Mouse (Mus musculus) liver, embryonic 12.5 days (tissue): ENCODE results near the gene Dusp1. TPM values are rescaled to one million over a fixed set of nuclear protein-coding genes. Genes with fewer than 3 reads are reported as not detected.

Experiments used
- ATAC-seq: fragments of 200-750 bp; cut with Nextera tagmentation; 2 replicates; pipeline ENCODE4 v1.8.0; 2017; ENCODE audit warnings: moderate number of reproducible peaks, mild to moderate bottlenecking, moderate library complexity
- H3K27ac ChIP-seq: fragments of 300-500 bp; sonication (generic); 2 replicates; pipeline ENCODE4 v1.5.1; 2016; ENCODE audit warnings: mild to moderate bottlenecking
- H3K27me3 ChIP-seq: fragments of 300-500 bp; sonication (generic); replicated peaks from 2 replicates; pipeline ENCODE4 v1.6.1; 2016; ENCODE audit warnings: mild to moderate bottlenecking, moderate library complexity
- H3K36me3 ChIP-seq: fragments of 300-500 bp; sonication (generic); 2 replicates; pipeline ENCODE4 v1.6.1; 2016; ENCODE audit warnings: mild to moderate bottlenecking, moderate library complexity
- H3K4me1 ChIP-seq: fragments of 300-500 bp; sonication (generic); 2 replicates; pipeline ENCODE4 v1.6.1; 2016
- H3K4me2 ChIP-seq: fragments of 300-500 bp; sonication (generic); 2 replicates; pipeline ENCODE4 v1.6.1; 2016; ENCODE audit warnings: mild to moderate bottlenecking, moderate library complexity
- H3K4me3 ChIP-seq: fragments of 300-500 bp; sonication (generic); 2 replicates; pipeline ENCODE4 v1.5.1; 2016; ENCODE audit warnings: mild to moderate bottlenecking, moderate library complexity
- H3K9ac ChIP-seq: fragments of 300-500 bp; sonication (generic); 2 replicates; pipeline ENCODE4 v1.6.1; 2016; ENCODE audit warnings: mild to moderate bottlenecking, moderate library complexity
- H3K9me3 ChIP-seq: fragments of 300-500 bp; sonication (generic); replicated peaks from 2 replicates; pipeline ENCODE4 v1.6.1; 2016; ENCODE audit warnings: mild to moderate bottlenecking, moderate library complexity
- WGBS: fragments of 180-500 bp; shearing (Covaris S2); methylation state at CpG from one replicate; pipeline ENCODE4 v1.1.7; 2016; ENCODE audit not compliant: insufficient replicate concordance; 5-methylcytosine and 5-hydroxymethylcytosine counted together
- polyA plus RNA-seq: library from polyadenylated mRNA; unstranded; fragments of >200 nt; fragmentation: Nextera tagmentation; extraction: Ambion mirVana; gene quantifications from 2 replicates; pipeline ENCODE4 v1.2.1, GENCODE M21; 2016

Gene Dusp1
- polyA plus RNA-seq, 1 experiment from 2014 or later, result 28.7 TPM

DNA sequence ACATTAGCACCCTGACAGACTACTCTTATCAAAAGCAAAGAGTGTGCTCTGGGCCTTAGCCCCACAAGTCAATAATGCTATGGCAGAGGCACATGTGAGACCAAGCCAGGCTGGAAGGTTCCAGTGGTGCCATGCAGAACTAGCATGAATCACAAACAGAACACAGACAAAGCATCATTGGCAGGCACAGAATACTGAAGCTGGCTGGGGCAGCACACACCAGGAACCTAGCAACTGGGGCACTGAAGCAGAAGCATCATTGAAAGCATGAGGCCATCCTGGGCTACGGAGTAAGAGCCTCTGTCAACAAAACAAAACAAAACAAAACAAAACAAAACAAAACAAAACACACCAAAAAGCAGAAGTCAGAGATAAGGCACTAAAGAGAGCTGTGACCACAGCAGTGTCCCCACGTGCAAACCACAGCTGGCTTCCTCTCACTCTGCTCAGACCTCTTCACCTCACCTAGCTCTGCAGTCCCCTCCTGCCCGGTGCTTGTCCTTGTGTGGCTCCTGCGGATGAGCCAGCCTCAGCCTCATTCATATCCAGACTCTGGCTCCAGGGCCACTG is 29.4 kb downstream of the Dusp1 start:
- ATAC-seq, result no peak
- WGBS, result 35% methylated on average over 4 of the region's 4 CpGs
- Histone ChIP-seq H3K9me3 (no peaks in the 10 kb centered on the region), H3K9ac (0 out of 2 replicates have a peak overlapping the region, but pooled peaks have one; percentile 7), H3K4me2 (no peak overlapping the region), H3K4me3 (no peak overlapping the region), H3K27me3 (peaks cover 8% of the 10 kb centered on the region), H3K27ac (0 out of 2 replicates have a peak overlapping the region, but pooled peaks have one; percentile 4), H3K4me1 (peaks cover 58% of the 10 kb centered on the region), H3K36me3 (no peaks in the 10 kb centered on the region)

DNA sequence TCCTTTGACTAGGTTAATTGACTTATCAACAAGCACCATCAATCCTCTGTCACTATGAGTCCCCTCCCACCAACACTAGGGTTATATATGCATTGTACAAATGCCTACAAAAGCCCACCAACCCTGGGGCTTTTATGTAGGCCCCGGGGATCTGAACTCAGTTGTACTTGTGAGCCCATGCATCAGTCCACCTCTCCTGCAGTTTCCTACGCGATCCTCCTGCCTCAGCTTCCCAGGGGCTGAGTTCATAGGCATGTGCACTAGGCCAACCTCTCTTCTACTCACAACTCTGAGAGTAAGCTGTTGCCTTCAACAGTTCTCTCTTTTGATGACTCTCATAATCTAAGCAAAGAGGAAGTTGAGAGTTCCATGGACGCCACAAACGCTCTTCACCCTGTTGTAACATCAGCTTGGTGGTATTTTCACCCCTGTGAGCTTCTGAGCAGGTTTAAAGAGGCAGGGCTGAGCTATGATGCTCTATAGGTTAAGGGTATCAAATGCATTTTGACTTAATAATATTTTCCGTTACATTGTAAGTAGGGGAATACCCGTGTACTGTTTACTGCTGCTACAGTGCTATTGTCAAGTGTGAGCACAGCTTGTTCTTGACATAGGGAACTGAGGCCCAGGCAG is 30.4 kb downstream of the Dusp1 start:
- WGBS, result 67% methylated on average over 7 of the region's 7 CpGs
- no peak overlapping the region for H3K4me2 ChIP-seq
- H3K27me3 ChIP-seq, result peaks cover 13% of the 10 kb centered on the region
- no peak overlapping the region for H3K4me3 ChIP-seq
- ATAC-seq, result no peak
- H3K9ac ChIP-seq, result no peak overlapping the region
- H3K36me3 ChIP-seq, result no peaks in the 10 kb centered on the region
- H3K4me1 ChIP-seq, result peaks cover 52% of the 10 kb centered on the region
- H3K9me3 ChIP-seq, result no peaks in the 10 kb centered on the region
- H3K27ac ChIP-seq, result no peak overlapping the region

DNA sequence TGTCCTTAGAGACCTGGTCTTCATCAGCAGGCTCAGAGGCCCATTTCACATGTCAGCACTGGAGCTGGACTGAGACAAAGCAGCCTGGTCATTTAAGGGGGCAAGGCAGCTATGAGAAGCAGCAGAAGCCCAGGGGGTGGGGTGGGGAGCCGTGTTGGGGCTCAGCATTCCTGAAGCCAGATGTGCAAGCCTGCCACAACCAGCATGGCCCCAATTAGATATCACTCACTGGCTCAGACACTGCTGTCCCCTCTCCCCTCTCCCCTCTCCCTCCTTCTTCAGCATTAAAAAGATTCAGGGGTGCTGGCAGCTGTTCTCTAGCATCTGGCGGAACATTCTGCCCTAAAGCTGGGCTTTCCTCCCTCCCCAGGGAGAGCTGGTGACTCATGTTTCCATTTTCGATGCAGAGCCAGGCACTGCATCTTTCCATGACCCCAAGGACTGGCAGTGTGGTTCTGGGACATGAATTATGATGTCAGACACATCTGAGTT is 31.3 kb downstream of the Dusp1 start:
- Histone ChIP-seq H3K9ac (no peak overlapping the region), H3K27me3 (peaks cover 17% of the 10 kb centered on the region), H3K27ac (no peak overlapping the region), H3K4me3 (no peak overlapping the region), H3K4me1 (peaks cover 44% of the 10 kb centered on the region), H3K9me3 (no peaks in the 10 kb centered on the region), H3K36me3 (no peaks in the 10 kb centered on the region), H3K4me2 (no peak overlapping the region)
- 63% methylated on average over 3 of the region's 3 CpGs for WGBS
- ATAC-seq, result no peak

DNA sequence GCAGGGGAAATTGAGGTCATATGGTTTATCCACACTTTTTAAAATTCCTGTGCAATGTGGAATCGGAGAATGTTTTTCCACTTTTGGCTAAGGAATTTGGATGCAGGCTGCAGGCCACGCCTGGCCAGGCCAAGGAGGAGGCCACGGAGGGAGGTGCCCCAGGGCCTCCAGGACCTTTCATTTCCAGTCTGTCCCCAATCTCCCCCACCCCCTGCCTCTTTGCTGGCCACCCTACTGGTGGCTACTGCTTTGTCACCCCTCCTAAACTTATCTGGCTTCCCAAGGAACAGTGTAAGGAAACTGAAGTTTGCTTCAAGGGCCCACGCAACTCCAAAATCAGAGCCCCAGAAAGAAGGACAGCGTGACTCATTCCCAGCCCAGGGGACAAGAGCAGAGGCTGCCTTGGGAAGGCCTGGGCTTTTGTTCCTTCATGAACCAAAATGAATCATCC is 32.1 kb downstream of the Dusp1 start:
- WGBS, result 79% methylated on average over 5 of the region's 5 CpGs
- Histone ChIP-seq H3K27me3 (peaks cover 17% of the 10 kb centered on the region), H3K4me1 (peaks cover 35% of the 10 kb centered on the region), H3K9me3 (no peaks in the 10 kb centered on the region), H3K27ac (no peak overlapping the region), H3K9ac (no peak overlapping the region), H3K36me3 (no peaks in the 10 kb centered on the region), H3K4me2 (no peak overlapping the region), H3K4me3 (no peak overlapping the region)
- ATAC-seq, result no peak

DNA sequence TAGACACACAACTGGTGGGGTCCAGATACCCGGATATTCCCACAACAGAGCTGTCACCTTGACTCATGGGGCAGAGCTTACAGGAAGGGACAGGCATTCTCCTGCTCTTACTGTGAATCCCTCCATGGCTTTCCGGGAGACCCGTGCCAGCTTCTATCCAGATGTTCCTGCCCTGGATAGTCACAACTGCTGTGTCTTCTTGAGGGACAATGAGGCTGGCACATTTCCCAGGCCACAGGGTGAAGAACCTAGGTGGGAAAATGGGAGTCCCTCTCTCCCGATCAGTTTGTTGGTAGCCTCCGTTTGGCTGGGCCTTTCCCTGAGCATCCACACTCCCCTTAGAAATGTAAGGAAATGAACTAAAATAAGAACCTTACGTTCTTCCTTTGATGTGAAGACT is 33.2 kb downstream of the Dusp1 start:
- Histone ChIP-seq H3K9ac (no peak overlapping the region), H3K36me3 (no peaks in the 10 kb centered on the region), H3K27me3 (peaks cover 17% of the 10 kb centered on the region), H3K4me1 (peaks cover 25% of the 10 kb centered on the region), H3K27ac (no peak overlapping the region), H3K4me3 (no peak overlapping the region), H3K4me2 (no peak overlapping the region), H3K9me3 (no peaks in the 10 kb centered on the region)
- no peak for ATAC-seq
- WGBS, result 76% methylated on average over 6 of the region's 6 CpGs

DNA sequence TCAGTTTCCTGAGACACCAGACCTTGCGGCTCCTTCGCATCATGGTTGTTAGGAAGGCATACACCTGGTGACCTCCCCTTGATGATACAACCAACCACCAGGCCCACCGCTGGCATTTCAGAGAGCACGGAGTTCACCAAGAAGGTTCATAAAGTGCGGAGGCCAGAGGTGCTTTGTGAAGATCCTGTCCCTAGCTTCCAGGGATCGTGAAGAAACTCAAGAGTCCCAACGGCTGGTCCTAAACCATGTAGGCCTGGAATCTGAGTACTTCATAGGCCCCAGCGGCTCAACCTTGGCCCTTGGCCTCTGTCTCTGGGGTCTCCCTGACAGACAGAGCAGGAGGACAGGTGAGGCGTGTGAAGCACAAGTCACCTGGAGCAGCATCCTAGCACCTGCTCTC is 34.6 kb downstream of the Dusp1 start:
- no peak overlapping the region for H3K27ac ChIP-seq
- 78% methylated on average over 9 of the region's 9 CpGs for WGBS
- H3K27me3 ChIP-seq, result peaks cover 20% of the 10 kb centered on the region
- no peak overlapping the region for H3K4me3 ChIP-seq
- peaks cover 17% of the 10 kb centered on the region for H3K4me1 ChIP-seq
- H3K36me3 ChIP-seq, result no peaks in the 10 kb centered on the region
- no peaks in the 10 kb centered on the region for H3K9me3 ChIP-seq
- no peak overlapping the region for H3K4me2 ChIP-seq
- H3K9ac ChIP-seq, result no peak overlapping the region
- ATAC-seq, result no peak

DNA sequence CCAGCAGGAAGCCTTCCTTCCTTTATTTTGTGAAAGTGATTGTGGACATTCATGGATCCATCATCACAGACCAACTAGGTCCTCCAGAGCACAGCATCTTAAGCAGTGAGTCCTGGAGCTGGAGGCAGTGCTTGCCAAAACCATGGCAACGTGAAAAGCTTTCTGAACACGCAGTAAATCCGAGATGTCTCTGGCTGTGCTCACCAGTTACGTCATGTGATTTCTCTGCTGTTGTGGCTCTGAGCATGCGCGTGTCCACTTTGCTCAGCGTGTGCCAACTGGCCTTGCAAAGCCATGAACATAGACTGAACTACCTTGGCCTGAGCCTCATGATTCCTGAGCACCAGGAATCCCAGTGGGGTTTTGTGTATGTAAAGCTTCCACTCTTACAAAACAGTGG is 36.6 kb downstream of the Dusp1 start:
- Histone ChIP-seq H3K27ac (no peak overlapping the region), H3K27me3 (peaks cover 20% of the 10 kb centered on the region), H3K9me3 (no peaks in the 10 kb centered on the region), H3K4me2 (no peak overlapping the region), H3K4me3 (no peak overlapping the region), H3K36me3 (no peaks in the 10 kb centered on the region), H3K4me1 (0 out of 2 replicates have a peak, but pooled peaks cover 15% of the 10 kb centered on the region), H3K9ac (no peak overlapping the region)
- WGBS, result 72% methylated on average over 7 of the region's 7 CpGs
- no peak for ATAC-seq

DNA sequence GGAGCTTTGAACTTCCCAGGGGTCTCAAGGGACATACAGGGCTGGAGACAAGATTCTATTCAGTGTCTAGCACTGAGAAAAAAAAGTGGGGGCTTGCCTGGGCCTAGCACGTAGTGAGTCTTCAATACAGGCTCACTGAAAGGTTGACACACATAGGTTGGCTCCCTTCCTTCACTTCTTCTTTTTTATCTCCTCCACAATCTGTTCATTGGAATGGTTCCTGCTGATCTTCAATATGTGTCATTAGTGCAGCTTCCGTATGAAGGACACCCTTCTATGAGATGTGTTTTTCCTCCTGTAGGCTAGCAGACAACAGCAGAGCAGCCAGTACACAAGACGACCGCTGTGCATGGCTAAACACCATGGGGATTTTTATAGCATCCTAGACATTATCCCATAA is 37.1 kb downstream of the Dusp1 start:
- no peak overlapping the region for H3K4me3 ChIP-seq
- ATAC-seq, result no peak
- 0 out of 2 replicates have a peak, but pooled peaks cover 11% of the 10 kb centered on the region for H3K4me1 ChIP-seq
- H3K36me3 ChIP-seq, result no peaks in the 10 kb centered on the region
- WGBS, result 73% methylated on average over 4 of the region's 4 CpGs
- peaks cover 20% of the 10 kb centered on the region for H3K27me3 ChIP-seq
- no peak overlapping the region for H3K27ac ChIP-seq
- H3K9me3 ChIP-seq, result no peaks in the 10 kb centered on the region
- H3K4me2 ChIP-seq, result no peak overlapping the region
- no peak overlapping the region for H3K9ac ChIP-seq

DNA sequence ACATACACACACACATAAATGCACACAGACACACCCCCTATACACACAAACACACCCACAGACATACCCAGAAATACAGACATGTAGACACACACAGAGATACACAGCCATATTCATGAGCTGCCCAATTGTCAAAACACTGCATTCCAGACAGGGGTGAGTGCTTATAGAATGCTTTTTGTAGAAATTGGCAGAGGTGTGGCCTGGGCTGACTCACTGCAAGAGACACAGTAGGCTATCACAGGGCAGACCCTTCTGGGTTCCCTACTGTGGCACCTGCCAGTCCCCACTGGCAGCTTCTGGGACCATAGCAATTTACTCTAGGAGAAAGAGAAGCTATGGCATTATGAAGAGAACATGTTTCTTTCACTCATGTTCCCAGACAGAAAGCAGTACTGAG is 37.6 kb downstream of the Dusp1 start:
- ATAC-seq, result no peak
- H3K27me3 ChIP-seq, result peaks cover 17% of the 10 kb centered on the region; the same call in 1 of the 2 replicates
- no peak overlapping the region for H3K9ac ChIP-seq
- H3K36me3 ChIP-seq, result no peaks in the 10 kb centered on the region
- no peak overlapping the region for H3K4me2 ChIP-seq
- H3K27ac ChIP-seq, result no peak overlapping the region
- no peaks in the 10 kb centered on the region for H3K9me3 ChIP-seq
- H3K4me3 ChIP-seq, result no peak overlapping the region
- H3K4me1 ChIP-seq, result 0 out of 2 replicates have a peak, but pooled peaks cover 7% of the 10 kb centered on the region

DNA sequence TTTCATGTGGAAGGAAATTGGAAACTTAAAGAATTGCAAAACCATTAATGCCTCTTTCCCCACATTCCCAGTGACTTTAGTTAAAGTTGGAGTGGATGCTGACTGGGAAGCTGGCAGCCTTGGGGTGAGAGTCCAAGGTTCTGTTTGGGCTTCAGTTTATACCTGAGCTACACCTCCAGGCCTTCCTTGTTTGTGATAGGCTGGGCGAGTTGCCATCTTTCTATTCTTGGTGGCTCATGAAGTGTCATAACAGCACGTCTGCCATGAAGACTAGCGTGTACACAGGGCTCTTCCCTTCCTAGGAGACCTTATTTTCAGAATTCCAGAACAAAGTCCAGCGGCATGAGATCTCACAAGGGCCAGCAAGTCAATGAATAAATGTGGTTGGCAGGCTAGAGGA is 39.2 kb downstream of the Dusp1 start:
- H3K9me3 ChIP-seq, result no peaks in the 10 kb centered on the region
- no peak for ATAC-seq
- no peak overlapping the region for H3K27ac ChIP-seq
- no peak overlapping the region for H3K4me3 ChIP-seq
- H3K4me1 ChIP-seq, result 0 out of 2 replicates have a peak, but pooled peaks cover 7% of the 10 kb centered on the region
- H3K4me2 ChIP-seq, result no peak overlapping the region
- H3K9ac ChIP-seq, result no peak overlapping the region
- WGBS, result 70% methylated on average over 4 of the region's 4 CpGs
- 0 out of 2 replicates have a peak, but pooled peaks cover 13% of the 10 kb centered on the region for H3K27me3 ChIP-seq
- no peaks in the 10 kb centered on the region for H3K36me3 ChIP-seq

DNA sequence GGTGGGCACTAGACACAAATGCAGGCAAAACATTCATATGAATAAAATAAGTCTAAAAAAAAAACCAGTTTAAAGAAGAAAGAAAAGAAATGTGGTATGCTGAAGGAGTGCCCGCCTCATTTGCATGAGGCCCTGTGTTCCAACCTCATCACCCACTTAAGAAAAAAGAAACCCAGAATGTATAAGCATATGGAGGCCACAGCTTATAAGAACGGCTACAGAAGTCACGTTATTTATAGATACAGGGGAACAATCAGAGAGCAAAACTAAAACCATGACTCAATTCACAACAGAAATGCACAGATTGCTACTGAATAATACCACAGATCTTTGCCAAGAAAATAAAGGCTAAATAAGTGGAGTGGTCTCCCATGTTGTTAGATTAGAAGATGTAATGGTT is 43.6 kb downstream of the Dusp1 start:
- WGBS, result 67% methylated on average over 3 of the region's 3 CpGs
- Histone ChIP-seq H3K4me1 (peaks cover 45% of the 10 kb centered on the region), H3K9me3 (no peaks in the 10 kb centered on the region), H3K27me3 (no peaks in the 10 kb centered on the region), H3K36me3 (no peaks in the 10 kb centered on the region), H3K4me3 (no peak overlapping the region), H3K4me2 (no peak overlapping the region), H3K9ac (no peak overlapping the region), H3K27ac (no peak overlapping the region)
- no peak for ATAC-seq

DNA sequence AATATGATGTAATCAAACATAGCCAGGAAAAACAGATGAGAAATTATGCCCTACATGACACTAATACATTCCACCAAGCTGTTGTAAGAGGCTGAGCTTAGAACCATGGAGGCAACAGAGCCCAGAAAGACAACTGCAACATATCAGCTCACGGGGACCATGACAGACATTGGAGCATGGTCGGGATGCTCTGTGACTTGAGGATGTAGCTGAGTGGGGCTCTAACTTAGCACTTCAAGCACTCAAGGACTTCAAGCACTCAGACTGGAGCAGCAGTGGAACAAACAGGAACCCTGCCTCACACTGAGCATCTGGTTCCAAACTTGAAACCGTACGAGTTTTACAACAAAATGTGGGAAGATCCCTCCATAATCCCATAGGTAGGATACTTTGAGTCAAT is 46.3 kb downstream of the Dusp1 start:
- WGBS, result 88% methylated on average over 4 of the region's 4 CpGs
- Histone ChIP-seq H3K9me3 (no peaks in the 10 kb centered on the region), H3K36me3 (no peaks in the 10 kb centered on the region), H3K27ac (peak overlapping the region; percentile 99), H3K4me3 (no peak overlapping the region), H3K9ac (peak overlapping the region; percentile 15; the same call in 1 of the 2 replicates), H3K27me3 (no peaks in the 10 kb centered on the region), H3K4me1 (peaks cover 64% of the 10 kb centered on the region), H3K4me2 (no peak overlapping the region)
- no peak for ATAC-seq
